Mouse (Mus musculus): ENCODE measurements at regions not wholly inside any gene's neighbourhood (a gene's known extent, or its start where the extent isn't known, plus 50 kb on each side); places are given as distances from the start of the nearest gene placed in this dataset.

- TF ChIP-seq CTCF (IDR thresholded peaks at IDR 0.05; ENCODE audit: borderline replicate concordance, insufficient read depth, low read length) (no peak), POLR2A (IDR thresholded peaks at IDR 0.05; ENCODE audit: low read depth, low read length) (no peak)
These were observed 80.0 kb upstream of the Cpsf6 start for GRCm38 (mm10) chr10:117459651-117460365.
